Mouse (Mus musculus) embryonic facial prominence, embryonic 12.5 days (tissue): Measurements from ENCODE around the gene Nudcd2. TPM values are rescaled to one million over a fixed set of nuclear protein-coding genes. Genes with fewer than 3 reads are reported as not detected.
"Not testable (repeated sequence)": the region's sequence is repeated elsewhere in the genome, so short reads cannot be mapped to it uniquely, and the experiment has no call there.

ENCODE experiments used
- ATAC-seq: fragments of 200-750 bp; cut with Nextera tagmentation; 2 replicates; pipeline ENCODE4 v1.8.0; 2017; ENCODE audit not compliant: insufficient number of reproducible peaks, insufficient read depth, low FRiP score, low TSS enrichment
- H3K27ac ChIP-seq: fragments of 300-500 bp; sonication (generic); 2 replicates; pipeline ENCODE4 v1.5.1; 2016; ENCODE audit warnings: mild to moderate bottlenecking
- H3K27me3 ChIP-seq: fragments of 300-500 bp; sonication (generic); 2 replicates; pipeline ENCODE4 v1.6.1; 2016; ENCODE audit warnings: mild to moderate bottlenecking, moderate library complexity
- H3K36me3 ChIP-seq: fragments of 300-500 bp; sonication (generic); 2 replicates; pipeline ENCODE4 v1.6.1; 2016; ENCODE audit warnings: mild to moderate bottlenecking
- H3K4me1 ChIP-seq: fragments of 300-500 bp; sonication (generic); 2 replicates; pipeline ENCODE4 v1.6.1; 2016
- H3K4me2 ChIP-seq: fragments of 300-500 bp; sonication (generic); replicated peaks from 2 replicates; pipeline ENCODE4 v1.6.1; 2016; ENCODE audit warnings: mild to moderate bottlenecking, moderate library complexity
- H3K4me3 ChIP-seq: fragments of 300-500 bp; sonication (generic); 2 replicates; pipeline ENCODE4 v1.5.1; 2016; ENCODE audit warnings: mild to moderate bottlenecking
- H3K9ac ChIP-seq: fragments of 300-500 bp; sonication (generic); 2 replicates; pipeline ENCODE4 v1.6.1; 2016; ENCODE audit warnings: mild to moderate bottlenecking, moderate library complexity
- H3K9me3 ChIP-seq: fragments of 300-500 bp; sonication (generic); 2 replicates; pipeline ENCODE4 v1.6.1; 2016; ENCODE audit warnings: mild to moderate bottlenecking, moderate library complexity
- WGBS: fragments of 180-500 bp; shearing (Covaris S2); methylation state at CpG from one replicate; pipeline ENCODE4 v1.1.7; 2016; 5-methylcytosine and 5-hydroxymethylcytosine counted together
- polyA plus RNA-seq: library from polyadenylated mRNA; unstranded; fragments of >200 nt; fragmentation: Nextera tagmentation; extraction: Ambion mirVana; gene quantifications from 2 replicates; pipeline ENCODE4 v1.2.1, GENCODE M21; 2016

Gene Nudcd2
- 166 and 178 TPM in 2 replicates for polyA plus RNA-seq

DNA sequence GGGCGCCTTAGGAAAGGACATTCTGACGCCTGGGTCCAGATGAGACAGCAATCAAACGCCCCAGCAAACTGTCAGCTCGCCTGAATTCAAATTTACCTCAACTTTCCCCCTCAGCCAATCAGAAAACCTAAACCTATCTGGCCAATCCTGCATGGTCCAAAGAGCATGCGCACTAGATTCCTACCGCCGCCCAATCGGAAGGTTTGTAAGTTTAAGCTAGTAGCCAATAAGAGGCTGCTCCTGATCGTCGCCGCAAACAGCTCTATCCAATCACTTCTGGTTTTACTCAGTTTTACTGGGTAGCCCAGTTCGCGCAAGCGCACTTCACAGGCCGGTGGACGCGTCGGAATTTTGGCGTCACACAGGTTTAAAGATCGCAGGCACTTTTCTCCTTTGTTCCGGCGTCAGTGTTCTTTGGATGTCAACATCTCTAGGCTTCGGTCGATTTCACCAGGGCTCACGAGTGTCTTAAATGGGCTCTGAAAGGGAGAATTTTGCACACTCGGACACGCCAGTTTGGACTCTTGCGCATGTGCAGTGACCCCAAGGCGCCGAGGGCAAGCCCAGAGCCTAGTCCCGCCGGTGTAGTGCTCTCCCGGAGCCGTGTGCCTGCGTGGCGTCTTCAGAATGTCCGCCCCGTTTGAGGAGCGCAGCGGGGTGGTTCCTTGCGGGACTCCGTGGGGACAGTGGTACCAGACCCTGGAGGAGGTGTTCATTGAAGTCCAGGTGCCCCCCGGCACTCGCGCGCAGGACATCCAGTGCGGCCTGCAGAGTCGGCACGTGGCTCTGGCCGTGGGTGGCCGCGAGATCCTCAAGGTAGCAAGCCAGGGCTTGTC, at the start of gene Nudcd2, which contains the start of gene Hmmr:
Gene Nudcd2, plus strand, starts transcription at position 329 of the 836 bp plus-strand sequence.
Gene Hmmr, minus strand, starts transcription at position 84 of the 836 bp plus-strand sequence.
- H3K4me1 ChIP-seq: peaks cover 22% of the 10 kb centered on the region
- peak; percentile 99 for ATAC-seq
- H3K9me3 ChIP-seq: no peaks in the 10 kb centered on the region
- H3K27ac ChIP-seq: peak within 1 kb of the TSS; percentile 87
- H3K27me3 ChIP-seq: no peaks in the 10 kb centered on the region
- peak within 1 kb of the TSS; percentile 93 for H3K4me3 ChIP-seq
- H3K36me3 ChIP-seq: peaks cover 25% of the 10 kb centered on the region
- peak within 1 kb of the TSS; percentile 91 for H3K4me2 ChIP-seq
- WGBS: under 1% methylated on average over 52 of the region's 52 CpGs
- H3K9ac ChIP-seq: peak within 1 kb of the TSS; percentile 90

DNA sequence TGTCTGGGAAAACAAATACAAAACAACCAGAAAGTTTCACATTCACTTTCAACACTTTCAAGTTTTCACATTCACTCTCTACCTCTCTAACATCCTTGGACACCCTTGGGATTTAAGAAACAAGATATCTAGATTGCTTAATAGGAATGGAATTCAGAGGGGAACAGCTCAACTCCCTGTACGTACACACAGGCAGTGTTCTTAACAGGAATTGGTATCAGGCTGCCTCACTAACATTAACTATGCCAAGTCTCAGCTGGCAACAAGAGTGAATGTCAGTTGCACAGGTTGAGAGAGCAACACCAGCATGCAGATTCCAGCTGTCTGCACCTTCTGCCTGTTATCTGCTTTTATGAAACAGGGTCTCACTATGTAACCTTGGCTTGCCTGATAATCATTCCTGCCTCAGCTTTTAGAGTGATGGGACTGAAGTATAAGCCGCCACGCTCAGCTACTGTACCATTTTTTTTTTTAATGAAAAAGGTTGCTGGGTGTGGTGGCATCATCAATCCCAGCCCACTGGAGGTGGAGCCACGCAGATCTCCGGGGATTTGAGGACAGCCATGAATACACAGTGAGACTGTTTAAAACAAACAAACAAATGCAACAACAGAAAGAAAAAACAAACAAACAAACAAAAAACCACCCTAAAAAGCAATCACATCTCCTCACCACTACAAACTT, 42.9 kb upstream of the Nudcd2 start:
- no peak for ATAC-seq
- peaks cover 17% of the 10 kb centered on the region for H3K36me3 ChIP-seq
- H3K9ac ChIP-seq: no peak overlapping the region
- H3K27ac ChIP-seq: no peak overlapping the region
- WGBS: 66% methylated on average over 5 of the region's 5 CpGs
- H3K9me3 ChIP-seq: no peaks in the 10 kb centered on the region
- peak overlapping the region; percentile 91; the same call in 1 of the 2 replicates for H3K4me3 ChIP-seq
- no peaks in the 10 kb centered on the region for H3K27me3 ChIP-seq
- no peak overlapping the region; the same call in 1 of the 2 replicates for H3K4me2 ChIP-seq
- H3K4me1 ChIP-seq: peaks cover 21% of the 10 kb centered on the region

DNA sequence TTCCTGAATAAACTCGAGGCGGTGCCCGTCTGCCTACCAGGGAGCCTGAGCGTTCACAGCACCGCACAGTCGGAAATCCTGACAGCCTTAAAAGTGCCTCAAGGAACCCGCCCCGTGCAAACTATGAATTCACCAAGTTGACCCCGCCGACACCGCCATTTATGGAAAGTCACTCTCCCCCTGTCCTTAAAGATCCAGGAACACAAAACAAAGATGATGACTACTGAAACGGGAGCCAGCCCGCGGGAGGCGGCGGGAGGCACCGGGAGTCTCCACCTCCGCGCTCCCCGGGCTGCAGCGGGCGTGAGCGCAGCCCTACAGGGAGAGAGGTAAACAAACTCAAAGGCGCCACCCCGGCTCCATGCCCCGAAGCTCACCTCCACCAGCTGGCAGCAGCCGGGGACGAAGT, 41.4 kb upstream of the Nudcd2 start:
- no peak; the same call in 1 of the 2 replicates for ATAC-seq
- 1% methylated on average over 28 of the region's 28 CpGs for WGBS
- Histone ChIP-seq H3K27ac (peak overlapping the region; percentile 70), H3K9me3 (no peaks in the 10 kb centered on the region), H3K27me3 (no peaks in the 10 kb centered on the region), H3K4me3 (peak overlapping the region; percentile 91), H3K4me1 (peaks cover 21% of the 10 kb centered on the region), H3K9ac (peak overlapping the region; percentile 64), H3K4me2 (peak overlapping the region; percentile 76), H3K36me3 (peaks cover 5% of the 10 kb centered on the region)

DNA sequence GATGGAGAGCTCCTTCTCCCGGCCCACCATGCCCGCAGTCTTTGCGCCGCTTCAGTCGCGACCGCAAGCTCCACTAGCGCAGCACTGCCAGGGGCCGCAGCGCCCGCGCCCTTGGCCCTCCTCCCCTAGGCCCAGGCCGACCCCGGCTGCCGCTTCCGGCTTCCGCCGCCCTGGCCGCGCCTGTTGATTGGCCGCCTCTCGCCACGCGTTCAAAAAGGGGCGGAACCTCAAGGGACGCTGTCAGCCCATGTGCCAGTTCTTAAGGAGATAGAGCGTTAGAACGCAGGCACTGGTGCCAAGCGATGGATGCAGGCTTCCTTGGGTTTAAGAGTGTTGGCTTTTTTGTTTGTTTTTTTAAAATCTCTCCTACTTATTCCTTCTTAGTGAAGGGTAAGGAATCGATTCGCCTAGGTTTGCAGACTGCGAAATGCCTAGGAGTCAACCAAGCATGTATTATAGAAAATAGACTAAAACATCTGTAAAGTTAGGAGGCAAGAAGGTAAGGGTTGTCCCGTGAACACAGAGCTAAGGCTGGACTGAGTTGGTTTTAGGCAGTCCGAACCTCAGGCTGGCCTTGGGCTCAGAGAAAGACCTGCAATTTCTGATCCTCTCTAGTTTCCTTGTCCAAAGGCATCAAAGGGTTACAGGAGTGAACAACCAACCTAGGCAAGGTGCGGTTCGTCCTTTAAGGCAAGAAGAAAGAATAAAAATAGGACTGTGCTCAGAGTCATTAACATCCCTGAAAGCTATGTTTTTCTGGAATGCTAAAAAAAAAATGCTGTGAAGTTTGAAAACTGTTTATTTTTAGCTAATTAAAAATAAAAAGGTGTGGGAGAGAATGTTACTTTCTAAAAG, 40.7 kb upstream of the Nudcd2 start:
- 1% methylated on average over 36 of the region's 36 CpGs for WGBS
- Histone ChIP-seq H3K36me3 (no peaks in the 10 kb centered on the region), H3K4me3 (peak overlapping the region; percentile 91), H3K9ac (peak overlapping the region; percentile 64), H3K27ac (peak overlapping the region; percentile 95), H3K9me3 (no peaks in the 10 kb centered on the region), H3K4me1 (peaks cover 21% of the 10 kb centered on the region), H3K4me2 (peak overlapping the region; percentile 76), H3K27me3 (no peaks in the 10 kb centered on the region)
- peak; percentile 96 for ATAC-seq

DNA sequence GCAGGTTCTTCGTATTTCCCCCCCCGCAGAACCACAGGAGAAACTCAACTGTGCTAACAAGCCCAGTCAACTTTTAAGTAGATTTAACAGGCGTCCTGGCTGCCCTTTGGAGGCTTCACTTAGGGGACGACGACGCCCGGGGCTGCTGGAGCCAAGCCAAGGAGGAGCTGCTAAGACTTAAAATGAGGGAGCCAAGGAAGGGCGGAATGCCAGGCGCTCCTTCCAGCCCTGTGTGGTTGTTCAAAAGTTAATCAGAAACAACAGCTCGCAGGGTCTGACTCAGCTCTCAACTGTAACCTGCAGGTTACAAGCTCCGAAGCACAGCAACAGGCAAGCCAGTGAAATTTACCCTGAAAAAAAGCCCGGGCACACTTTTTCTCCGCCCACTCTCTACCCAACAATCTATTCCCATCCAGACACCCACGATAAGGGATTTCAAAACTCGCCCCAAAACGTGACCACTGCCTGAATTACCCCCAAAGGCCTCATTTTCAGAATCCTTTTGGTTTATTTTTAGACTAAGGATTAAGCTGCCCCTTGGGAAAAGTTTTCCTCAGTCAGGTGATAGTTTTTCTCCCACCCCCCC, 40.0 kb upstream of the Nudcd2 start:
- ATAC-seq: peak; percentile 8; the same call in 1 of the 2 replicates
- Histone ChIP-seq H3K4me3 (peak overlapping the region; percentile 91), H3K4me2 (peak overlapping the region; percentile 76), H3K9me3 (no peaks in the 10 kb centered on the region), H3K9ac (peak overlapping the region; percentile 64), H3K4me1 (peaks cover 21% of the 10 kb centered on the region), H3K27ac (peak overlapping the region; percentile 95), H3K27me3 (no peaks in the 10 kb centered on the region), H3K36me3 (no peaks in the 10 kb centered on the region)
- WGBS: under 1% methylated on average over 16 of the region's 16 CpGs

DNA sequence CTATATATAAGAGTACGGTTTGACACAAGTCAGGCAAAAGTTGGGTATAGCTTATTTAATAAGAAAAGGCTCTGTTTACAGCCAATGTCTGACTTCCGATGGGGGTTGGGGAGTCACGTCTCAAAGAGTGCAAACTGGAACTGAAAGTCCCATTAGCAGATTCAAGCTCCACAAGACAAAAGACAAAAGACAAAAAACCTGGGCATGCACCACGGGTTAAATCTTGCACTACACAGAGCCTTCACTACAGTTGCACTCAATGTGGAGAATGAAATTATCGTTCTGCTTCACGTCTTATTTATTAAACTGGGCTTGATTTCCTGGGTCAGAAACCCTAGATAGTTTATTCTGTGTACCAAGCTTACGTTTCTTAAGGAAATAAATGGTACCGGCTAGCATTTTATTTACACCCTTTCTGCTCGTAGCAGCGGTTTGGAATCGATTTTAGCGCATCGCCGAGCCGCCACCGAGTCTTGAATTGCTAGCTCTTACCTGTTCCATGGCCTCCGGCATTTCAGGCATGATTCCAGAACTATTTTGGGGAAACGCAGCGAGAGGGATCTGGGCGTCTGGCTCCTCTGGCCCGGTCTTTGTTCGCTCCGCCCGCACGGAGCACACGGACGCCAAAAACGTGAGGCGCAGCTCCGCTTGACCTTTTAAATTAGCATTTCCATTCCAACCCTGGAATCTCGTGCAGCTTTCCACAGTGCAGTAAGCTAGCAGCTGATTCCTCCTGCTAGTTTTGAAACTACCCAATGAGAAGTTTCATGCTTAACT, 39.0 kb upstream of the Nudcd2 start:
- ATAC-seq: peak; percentile 41; the same call in 1 of the 2 replicates
- H3K4me1 ChIP-seq: peaks cover 20% of the 10 kb centered on the region
- peak overlapping the region; percentile 91 for H3K4me3 ChIP-seq
- no peaks in the 10 kb centered on the region for H3K9me3 ChIP-seq
- H3K36me3 ChIP-seq: no peaks in the 10 kb centered on the region
- under 1% methylated on average over 31 of the region's 31 CpGs for WGBS
- H3K27ac ChIP-seq: peak overlapping the region; percentile 95
- H3K9ac ChIP-seq: peak overlapping the region; percentile 64
- H3K4me2 ChIP-seq: peak overlapping the region; percentile 76
- no peaks in the 10 kb centered on the region for H3K27me3 ChIP-seq

DNA sequence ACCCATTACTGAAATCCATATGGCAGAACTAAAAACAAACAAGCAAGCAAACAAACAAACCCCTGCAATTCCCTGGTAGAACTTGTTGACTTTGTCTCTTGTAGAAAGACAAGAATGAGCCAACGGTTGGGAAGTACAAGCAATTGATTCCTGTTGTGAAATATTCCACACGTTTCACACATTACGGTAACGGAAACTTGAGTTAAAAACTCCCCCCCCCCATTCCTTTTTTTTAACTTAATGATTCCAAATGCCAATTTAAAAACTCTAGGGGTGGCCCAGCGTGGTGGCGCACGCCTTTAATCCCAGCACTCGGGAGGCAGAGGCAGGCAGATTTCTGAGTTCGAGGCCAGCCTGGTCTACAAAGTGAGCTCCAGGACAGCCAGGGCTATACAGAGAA, 38.4 kb upstream of the Nudcd2 start, which contains the start of gene Mat2b:
Gene Mat2b, minus strand, starts transcription at position 101 of the 400 bp plus-strand sequence.
- H3K9ac ChIP-seq: peak within 1 kb of the TSS; percentile 64
- H3K4me1 ChIP-seq: peaks cover 14% of the 10 kb centered on the region
- peak within 1 kb of the TSS; percentile 76 for H3K4me2 ChIP-seq
- H3K27ac ChIP-seq: peak within 1 kb of the TSS; percentile 95
- H3K9me3 ChIP-seq: no peaks in the 10 kb centered on the region
- no peak for ATAC-seq
- H3K36me3 ChIP-seq: no peaks in the 10 kb centered on the region
- 87% methylated on average over 9 of the region's 9 CpGs for WGBS
- no peaks in the 10 kb centered on the region for H3K27me3 ChIP-seq
- peak within 1 kb of the TSS; percentile 91 for H3K4me3 ChIP-seq

DNA sequence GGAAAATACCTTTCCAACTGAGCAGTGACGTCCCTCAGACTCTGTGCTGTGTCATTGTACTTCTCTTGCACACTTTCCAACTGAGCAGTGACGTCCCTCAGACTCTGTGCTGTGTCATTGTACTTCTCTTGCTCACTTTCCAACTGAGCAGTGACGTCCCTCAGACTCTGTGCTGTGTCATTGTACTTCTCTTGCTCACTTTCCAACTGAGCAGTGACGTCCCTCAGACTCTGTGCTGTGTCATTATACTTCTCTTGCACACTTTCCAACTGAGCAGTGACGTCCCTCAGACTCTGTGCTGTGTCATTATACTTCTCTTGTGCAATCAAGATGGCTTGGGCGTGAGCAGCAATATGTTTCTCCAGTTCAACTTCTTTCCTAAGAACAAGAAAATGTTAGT, 23.6 kb upstream of the Nudcd2 start:
- peaks cover 83% of the 10 kb centered on the region for H3K36me3 ChIP-seq
- H3K4me3 ChIP-seq, H3K9ac ChIP-seq, H3K4me2 ChIP-seq, ATAC-seq, H3K4me1 ChIP-seq, H3K27ac ChIP-seq, H3K27me3 ChIP-seq, H3K9me3 ChIP-seq: not testable (repeated sequence)
- WGBS: 88% methylated on average over 6 of the region's 6 CpGs

DNA sequence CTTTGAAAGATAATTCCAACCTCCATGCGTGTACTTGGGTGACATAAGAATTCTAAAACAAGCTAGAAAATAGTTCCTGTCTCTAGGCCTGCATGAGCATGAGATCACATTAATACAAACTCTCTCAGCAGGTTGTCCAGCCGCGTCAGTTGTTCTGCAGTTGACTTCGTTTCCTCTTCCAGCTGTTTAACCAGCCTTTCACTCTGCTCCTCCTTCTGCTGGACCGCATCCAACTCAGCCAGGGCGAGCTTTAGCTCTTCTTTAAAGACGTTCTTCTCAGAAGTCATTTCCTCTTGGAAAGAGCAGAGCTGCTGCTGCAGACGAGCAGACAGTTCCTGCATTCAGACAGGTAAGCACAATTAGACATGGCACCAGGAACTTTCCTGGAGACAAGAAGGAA, 19.6 kb upstream of the Nudcd2 start:
- no peak overlapping the region for H3K9ac ChIP-seq
- H3K4me2 ChIP-seq: no peak overlapping the region
- no peaks in the 10 kb centered on the region for H3K9me3 ChIP-seq
- no peak overlapping the region for H3K27ac ChIP-seq
- H3K27me3 ChIP-seq: no peaks in the 10 kb centered on the region
- no peak overlapping the region for H3K4me3 ChIP-seq
- H3K4me1 ChIP-seq: no peaks in the 10 kb centered on the region
- WGBS: 91% methylated on average over 8 of the region's 8 CpGs
- peaks cover 85% of the 10 kb centered on the region for H3K36me3 ChIP-seq
- no peak for ATAC-seq

DNA sequence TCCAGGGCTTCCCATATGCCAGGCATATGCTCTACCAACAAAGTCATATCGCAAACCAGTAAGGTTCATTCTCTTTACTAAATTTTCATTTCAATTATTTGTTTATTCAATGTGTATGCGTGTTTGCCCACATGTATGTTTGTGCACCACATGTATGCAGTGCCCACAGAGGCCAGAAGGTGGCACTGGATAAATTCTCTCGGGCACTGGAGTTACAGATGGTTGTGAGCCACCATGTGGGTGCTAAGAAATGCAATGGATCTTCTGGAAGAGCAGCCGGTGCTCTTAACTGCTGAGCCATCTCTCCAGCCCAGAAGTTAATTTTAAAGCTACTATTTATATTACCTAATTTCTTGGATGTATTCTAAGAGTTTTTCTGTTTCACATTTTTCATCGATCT, 17.9 kb upstream of the Nudcd2 start:
- Histone ChIP-seq H3K4me2 (no peak overlapping the region), H3K9ac (no peak overlapping the region), H3K36me3 (peaks cover 79% of the 10 kb centered on the region), H3K27ac (no peak overlapping the region), H3K4me1 (no peaks in the 10 kb centered on the region), H3K27me3 (no peaks in the 10 kb centered on the region), H3K9me3 (no peaks in the 10 kb centered on the region), H3K4me3 (no peak overlapping the region)
- ATAC-seq: no peak
- 96% methylated on average over 5 of the region's 5 CpGs for WGBS
